Mouse (Mus musculus): ENCODE measurements around the gene Aff3.
A peak's percentile ranks its signal among the peaks of the same experiment; 100 is the strongest.

The Aff3 gene

DNA sequence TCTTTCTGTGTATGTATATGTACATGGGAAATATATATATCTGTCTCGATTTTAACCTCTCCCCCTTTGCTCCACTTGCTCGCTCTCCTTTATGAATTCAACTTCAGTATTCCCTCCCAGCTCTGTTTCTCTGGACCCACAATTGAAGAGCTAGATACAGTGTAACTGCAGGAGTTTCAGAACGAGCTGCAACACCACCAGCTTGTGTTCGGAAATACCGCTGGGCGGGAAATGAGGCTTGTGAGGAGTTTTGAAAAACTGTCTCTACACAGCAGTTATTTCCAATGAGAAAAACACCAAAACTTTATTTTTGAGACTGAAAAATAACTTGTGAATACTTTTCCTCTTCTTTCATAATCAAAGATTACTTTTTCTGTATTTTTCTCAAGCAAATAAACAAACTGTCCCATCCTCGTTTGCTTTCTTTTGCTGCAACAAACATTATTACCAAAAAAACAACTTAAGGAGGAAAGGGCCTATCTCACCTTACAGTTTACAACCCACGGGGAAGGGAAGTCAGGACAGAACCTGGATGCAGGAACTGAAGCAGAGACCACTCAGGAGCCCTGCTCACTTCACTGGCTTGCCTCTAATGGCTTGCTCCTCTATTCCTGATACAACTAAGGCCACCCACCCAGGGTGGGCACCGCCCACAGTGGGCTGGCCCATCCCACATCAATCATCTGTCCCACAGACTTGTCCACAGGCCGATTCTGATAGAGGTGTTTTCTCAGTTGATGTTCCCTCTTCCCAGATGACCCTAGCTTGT is 533.9 kb downstream of the Aff3 start:
- DNase-seq: no peak

DNA sequence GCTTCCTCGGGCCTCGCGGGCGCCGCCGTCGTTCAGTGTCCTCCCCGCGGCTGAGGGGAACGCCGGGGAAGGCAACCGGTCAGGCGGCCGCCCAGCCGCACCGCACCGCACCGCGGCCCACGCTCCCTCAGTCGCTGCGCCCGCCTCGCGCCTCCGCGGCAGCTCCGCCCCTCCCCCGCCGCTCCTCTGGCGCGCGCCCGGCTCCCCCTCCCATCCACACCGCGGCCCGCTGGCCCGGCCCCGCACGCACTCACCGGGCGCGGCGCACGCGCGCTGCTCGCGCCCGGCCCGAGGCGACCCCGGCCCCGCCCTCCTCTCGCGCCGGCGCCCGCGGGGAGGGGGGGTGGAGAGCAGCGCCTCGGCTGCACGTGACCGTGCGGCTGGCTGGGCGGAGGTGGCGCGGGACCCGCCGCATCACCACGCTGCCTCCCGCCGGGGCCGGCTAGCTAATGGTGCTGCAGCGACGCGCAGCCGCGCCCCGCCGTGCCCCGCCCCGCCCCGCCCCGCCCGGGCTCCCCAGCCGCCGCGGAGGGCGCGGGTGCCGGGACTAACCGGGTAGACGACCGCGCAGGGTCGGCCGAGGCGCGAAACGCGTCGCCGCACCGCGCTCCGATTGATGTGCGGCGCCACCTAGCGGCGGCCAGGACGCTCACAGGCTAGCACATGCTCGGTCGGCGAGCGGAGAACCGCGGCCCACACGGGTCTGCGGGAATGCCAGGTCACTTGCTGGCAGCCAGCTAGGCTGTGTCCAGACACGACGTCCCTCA is 535.1 kb downstream of the Aff3 start, which contains the start of gene Rev1:
Gene Rev1 (minus strand): TSS at position 301 of the 767 bp plus-strand sequence.
- DNase-seq: peak; percentile 91

DNA sequence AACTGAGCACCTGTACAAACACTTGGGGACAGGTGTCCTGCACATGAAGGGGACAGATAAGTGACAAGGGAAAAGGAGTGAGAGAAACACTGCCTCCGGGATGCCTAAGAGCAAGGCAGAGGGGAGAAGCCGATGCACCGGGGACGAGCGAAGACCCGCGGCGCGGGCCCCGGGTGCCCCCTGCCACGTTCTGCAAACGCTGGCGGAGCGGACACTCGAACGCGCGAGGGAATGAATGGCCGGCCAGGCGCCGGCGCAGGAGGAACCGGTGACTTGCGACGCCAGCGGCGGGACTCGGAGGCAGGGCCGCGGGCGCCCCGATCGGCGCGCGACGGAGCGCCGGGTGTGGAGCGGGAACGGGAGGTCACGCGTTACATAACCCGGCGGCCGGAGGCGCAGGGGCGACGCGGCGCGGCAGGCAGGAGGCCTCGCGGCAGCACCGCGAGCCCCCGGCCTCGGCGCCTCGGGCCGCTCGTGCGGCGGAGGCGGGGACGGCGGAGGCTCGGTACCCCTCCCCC is 535.8 kb downstream of the Aff3 start:
- DNase-seq: peak; percentile 49
